Mouse (Mus musculus) adrenal gland, adult (tissue): ENCODE results near the gene Rcbtb2.

Source experiments
- DNase-seq, 2 experiments: peaks; one replicate each; pipeline ENCODE4 v3.0.0; 2022 to 2023; ENCODE audit warnings: low spot score in 1 of 2; ENCODE audit not compliant: inconsistent age in 2 of 2

The Rcbtb2 gene

DNA sequence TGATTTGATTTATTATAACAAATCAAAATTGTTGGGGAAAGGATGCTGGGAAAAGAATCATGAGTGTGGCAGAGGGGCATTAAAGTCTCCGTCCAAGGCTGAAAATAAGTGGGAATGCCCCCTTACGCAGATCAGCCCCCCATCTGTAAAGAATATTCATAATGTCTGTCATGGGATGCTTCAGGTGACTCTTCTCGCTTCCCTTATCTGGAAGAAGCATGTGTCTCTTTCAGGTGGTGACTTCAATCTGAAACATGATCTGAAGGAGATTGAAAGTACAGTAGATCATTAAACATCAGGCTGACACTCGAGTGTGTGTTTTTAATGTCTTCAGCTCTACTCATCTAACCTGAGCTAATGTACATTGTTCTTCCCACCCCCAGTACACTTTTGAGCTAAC, 22.7 kb downstream of the Rcbtb2 start:
- no peak for DNase-seq

GRCm38 (mm10) chr14:73146721-73147120, 23.9 kb downstream of the Rcbtb2 start:
- no peak for DNase-seq

GRCm38 (mm10) chr14:73148125-73148524, 25.3 kb downstream of the Rcbtb2 start:
- no peak for DNase-seq

GRCm38 (mm10) chr14:73161303-73161702, 38.5 kb downstream of the Rcbtb2 start:
- no peak for DNase-seq

DNA sequence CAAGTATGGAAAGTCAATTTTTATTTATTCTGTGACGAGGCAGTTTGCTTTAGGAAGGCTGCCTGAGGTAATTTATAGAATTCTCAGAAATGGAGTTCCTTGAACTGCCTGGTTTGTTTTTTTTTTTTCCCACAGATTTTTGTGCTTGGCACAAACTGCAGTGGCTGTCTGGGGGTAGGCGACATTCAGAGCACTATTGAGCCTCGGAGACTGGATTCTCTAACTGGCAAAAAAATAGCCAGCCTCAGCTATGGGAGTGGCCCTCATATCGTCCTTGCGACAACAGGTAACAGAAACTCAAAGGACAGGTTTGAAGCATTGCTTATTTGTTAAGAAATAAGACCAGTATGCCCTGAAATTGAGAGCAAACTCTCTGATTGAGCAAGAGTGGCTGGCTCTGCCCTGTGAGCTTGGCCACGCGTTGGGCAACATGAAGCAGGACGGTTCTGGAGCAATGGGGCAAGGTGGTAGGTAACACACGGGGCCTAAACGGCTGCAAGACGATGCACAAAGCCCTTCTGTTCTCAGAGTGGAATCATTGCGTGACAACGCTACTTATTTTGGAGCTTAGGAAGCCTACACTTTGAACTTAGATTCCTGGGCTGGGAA, 39.5 kb downstream of the Rcbtb2 start:
- DNase-seq: peak in 1 of 2 experiments; percentile 39

DNA sequence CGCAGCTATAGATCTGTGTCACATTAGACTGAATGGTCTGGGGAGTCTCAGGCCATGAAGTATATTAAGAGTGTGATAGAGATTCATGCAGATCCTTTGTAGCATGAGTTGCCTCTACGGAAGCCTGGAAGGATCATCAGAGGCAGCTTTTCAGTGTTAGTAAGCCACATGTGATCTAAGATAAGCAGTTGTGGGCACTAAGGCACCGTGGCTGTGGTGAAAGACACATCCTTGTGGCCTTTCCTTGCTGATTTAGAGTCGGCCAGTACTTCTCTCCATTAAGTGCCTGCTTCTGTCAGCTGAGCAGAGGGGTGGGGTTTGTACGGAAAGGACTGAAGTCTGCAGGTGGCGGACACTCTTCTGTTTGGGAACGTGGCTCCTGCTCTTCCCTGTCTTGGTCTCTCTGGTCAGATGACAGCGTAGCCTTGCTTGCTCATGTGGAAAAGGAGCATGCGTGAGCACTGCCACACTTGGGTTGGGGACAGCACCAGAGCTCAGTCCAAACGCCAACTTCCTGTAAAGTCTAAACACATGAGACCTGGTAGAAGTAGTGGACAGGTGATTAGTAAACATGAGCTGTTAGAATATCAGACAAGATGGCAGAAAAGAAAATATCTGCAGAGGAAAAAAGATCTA, 40.6 kb downstream of the Rcbtb2 start:
- DNase-seq: no peak

DNA sequence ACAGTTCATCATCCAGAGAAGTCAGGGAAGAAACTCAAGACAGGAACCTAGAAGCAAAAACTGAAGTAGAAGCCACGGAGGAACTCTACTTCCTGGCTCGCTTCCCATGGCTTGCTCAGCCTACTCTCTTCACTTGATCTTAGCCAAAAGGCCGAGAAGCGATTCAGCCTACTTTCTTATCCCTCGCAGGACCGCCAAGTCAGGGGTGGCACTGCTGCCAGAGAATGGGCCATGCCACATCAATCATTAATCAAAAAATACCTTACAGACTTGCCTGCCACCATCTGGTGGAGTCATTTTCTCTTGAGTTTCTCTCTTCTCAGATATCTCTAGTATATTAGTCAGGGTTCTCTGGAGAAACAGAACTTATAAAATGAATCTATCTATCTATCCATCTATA, 42.3 kb downstream of the Rcbtb2 start:
- peak in 1 of 2 experiments; percentile 38 for DNase-seq

- no peak for DNase-seq
Observed at GRCm38 (mm10) chr14:73168605-73169004, 45.8 kb downstream of the Rcbtb2 start.

DNA sequence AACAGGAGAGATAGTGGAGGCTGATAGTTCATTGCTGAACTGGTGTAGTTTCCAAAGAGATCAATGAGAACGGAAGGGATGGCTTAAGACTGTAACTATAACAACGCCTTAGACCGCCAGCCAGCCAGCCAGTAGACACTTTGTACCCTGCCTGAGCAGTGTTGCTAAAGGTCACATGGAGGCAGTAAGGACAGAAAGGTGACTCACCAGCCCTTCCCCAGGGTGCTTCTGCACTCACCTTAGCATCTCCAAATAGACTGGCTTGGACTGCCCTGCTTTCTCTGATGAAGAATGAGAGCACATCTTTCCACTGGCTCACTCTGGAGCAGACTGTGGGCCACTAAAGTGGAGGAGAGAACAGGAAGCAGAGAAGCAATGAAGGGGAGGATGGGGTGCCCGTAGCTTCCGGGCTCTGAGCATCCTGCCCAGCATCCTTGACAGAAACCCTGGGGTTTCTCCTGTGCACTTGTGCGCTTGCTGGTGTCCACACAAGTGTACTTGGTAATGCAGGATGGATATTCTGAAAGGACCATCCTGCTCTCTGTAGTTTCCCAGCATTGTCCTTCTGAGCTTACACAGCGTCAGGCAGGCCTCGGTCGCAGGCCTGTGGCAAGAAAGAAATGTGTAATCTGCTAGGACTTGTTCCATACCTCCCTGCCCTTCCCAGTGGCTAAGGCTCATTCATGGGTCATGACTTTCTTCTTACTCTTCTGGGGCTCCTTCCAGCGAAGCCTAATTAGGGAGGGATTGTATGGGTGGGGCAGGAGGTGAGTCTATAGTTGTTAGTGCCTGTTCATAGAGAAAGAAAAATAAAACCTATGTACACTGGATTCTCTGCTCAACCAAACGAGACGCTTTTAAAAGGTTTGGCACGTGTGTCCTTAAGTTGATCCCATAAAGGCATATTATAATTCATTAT, 47.3 kb downstream of the Rcbtb2 start:
- peak; percentile 41 to 53 for DNase-seq

DNA sequence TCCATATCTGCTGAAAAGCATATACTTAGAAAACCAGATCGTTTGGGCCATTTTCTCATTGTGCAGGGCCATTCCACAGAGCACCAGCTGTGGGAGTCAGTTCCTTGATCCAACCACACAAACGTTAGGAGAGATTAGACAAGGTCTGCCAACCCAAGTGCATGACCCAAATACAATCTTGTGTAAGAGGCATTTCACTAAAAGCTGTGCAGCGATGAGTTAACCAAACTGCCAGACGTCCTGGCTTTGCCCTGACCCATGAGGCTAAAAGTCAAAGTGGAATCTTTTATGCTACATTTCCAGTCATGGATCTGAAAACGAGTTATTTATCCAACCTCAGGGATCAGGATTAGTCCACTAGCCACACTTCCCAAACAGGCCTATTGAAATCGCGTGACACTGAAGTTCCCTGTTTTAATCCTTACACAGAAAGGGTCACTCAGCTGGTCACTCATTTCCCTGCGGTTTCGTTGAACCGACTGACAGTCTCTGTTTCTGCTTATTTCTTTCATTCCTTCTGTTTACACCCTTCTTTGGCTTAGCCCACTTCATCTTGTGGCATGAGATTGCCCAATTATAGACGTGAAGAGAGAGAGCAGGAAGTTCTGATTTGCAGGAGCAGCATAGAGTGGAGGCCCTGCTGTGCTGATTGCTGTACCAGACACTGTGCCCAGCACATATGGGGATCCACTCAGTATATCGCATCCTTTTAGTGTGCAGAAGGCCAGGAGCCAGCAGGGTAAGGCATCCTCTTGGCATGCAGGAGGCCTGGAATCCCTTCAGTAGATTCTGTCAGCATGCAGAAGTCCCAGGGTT, 49.6 kb downstream of the Rcbtb2 start:
- peak in 1 of 2 experiments; percentile 55 for DNase-seq

DNA sequence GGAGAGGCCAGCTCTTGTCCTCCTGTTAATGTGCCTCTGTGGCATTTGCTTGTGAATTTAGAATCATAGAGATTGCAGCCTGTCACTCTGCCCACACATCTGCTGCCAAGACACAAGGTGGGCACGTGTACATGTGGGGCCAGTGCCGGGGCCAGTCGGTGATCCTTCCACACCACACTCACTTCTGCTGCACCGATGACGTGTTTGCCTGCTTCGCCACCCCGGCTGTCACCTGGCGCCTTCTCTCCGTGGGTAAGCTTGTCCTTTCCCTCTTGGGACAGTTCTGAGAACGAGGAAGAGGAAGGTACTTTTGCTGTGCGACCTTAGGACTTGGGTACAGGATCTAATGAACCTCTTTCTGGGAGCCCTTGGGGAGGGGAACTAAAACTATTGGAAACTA, 50.8 kb downstream of the Rcbtb2 start:
- peak in 1 of 2 experiments; percentile 30 for DNase-seq

DNA sequence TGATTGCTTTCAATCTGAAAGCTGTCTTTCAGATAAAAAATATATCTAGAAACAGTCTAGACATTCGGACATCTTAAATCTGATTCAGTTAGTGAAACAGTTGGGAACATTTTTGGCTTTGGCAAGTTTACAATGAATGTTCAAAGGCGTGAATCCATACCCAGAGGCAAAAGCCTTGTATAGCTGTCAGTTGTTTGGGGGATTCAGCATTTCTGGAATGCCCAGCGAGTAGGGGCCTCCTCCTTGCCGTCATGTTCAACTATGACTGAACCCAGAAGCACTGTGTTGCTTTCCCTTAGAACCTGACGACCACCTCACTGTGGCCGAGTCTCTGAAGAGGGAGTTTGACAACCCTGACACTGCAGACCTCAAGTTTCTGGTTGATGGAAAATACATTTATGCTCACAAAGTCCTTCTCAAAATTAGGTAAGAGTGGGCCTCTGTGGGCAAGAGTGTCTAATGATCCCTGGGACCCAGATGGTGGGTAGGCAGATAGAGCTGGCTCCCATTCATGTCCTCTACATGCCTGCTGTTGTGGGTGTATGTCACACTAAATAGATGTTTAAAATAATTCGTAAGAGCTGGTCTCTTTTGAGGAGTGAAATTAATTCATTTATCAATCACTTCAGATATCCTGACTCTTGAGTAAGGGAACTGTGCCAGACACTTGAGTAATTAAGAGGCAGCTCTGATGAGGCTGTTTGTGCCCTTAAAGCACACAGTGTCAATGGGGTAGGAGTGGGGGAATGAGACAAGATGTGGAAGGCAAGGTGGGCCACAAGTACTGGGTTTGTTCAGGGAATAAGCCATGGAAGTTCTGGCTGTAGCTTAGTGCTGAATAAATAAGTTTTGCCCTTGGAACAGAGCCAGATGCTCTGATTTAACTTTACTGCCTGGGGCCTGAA, 51.5 kb downstream of the Rcbtb2 start:
- peak in 1 of 2 experiments; percentile 43 for DNase-seq

DNA sequence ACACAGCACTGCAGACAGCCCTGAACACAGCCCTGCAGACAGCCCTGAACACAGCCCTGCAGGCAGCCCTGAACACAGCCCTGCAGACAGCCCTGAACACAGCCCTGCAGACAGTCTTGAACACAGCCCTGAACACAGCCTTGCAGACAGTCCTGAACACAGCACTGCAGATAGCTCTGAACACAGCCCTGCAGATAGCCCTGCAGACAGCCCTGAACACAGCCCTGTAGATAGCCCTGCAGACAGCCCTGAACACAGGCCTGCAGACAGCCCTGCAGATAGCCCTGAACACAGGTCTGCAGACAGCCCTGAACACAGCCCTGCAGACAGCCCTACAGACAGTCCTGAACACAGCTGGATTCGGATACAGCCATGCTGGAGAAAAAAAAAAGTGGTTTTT, 52.2 kb downstream of the Rcbtb2 start:
- DNase-seq: no peak

- peak in 1 of 2 experiments; percentile 33 for DNase-seq
Observed at GRCm38 (mm10) chr14:73175814-73176213, 53.0 kb downstream of the Rcbtb2 start.

- DNase-seq: peak in 1 of 2 experiments; percentile 55
Observed at GRCm38 (mm10) chr14:73176266-73176665, 53.4 kb downstream of the Rcbtb2 start.

DNA sequence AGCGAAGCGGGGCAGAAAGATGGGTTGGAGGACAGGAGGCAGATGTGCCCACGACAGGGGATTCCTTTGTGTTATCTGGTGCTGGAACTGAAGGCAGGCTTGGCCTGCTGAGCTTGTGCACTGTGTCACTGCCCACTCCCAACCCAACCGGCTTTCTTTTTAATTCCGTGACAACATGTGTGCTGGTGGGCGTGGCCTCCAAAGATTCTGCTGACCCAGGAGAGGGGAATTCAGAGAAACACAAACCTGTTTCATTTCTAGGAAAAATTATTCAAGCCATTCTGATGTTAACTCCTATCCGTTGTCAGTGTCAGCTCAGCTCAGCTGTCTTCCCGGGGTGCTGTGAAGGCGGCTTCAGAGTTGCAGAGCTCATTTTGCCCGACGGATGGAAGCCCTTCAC, 55.1 kb downstream of the Rcbtb2 start:
- DNase-seq: no peak

- peak in 1 of 2 experiments; percentile 32 for DNase-seq
Observed at GRCm38 (mm10) chr14:73179221-73179681, 56.4 kb downstream of the Rcbtb2 start.

- no peak for DNase-seq
Observed at GRCm38 (mm10) chr14:73180671-73181070, 57.8 kb downstream of the Rcbtb2 start.

- no peak for DNase-seq
Observed at GRCm38 (mm10) chr14:73181144-73181543, 58.3 kb downstream of the Rcbtb2 start.

GRCm38 (mm10) chr14:73186875-73187274, 64.0 kb downstream of the Rcbtb2 start:
- no peak for DNase-seq
